Mouse (Mus musculus) right cerebral cortex, postnatal 4 days (tissue): ENCODE results near the gene Ankrd44.
A peak's percentile ranks its signal among the peaks of the same experiment; 100 is the strongest.
"Not testable (repeated sequence)": the region's sequence is repeated elsewhere in the genome, so short reads cannot be mapped to it uniquely, and the experiment has no call there.

ENCODE experiments used
- DNase-seq: peaks from one replicate; pipeline ENCODE4 v3.0.0-alpha.2; 2022

Gene Ankrd44

GRCm38 (mm10) chr1:54925971-54926771 is at the start of gene Ankrd44:
Gene Ankrd44 (minus strand): TSS chr1:54926387.
- DNase-seq: peak; percentile 76

DNA sequence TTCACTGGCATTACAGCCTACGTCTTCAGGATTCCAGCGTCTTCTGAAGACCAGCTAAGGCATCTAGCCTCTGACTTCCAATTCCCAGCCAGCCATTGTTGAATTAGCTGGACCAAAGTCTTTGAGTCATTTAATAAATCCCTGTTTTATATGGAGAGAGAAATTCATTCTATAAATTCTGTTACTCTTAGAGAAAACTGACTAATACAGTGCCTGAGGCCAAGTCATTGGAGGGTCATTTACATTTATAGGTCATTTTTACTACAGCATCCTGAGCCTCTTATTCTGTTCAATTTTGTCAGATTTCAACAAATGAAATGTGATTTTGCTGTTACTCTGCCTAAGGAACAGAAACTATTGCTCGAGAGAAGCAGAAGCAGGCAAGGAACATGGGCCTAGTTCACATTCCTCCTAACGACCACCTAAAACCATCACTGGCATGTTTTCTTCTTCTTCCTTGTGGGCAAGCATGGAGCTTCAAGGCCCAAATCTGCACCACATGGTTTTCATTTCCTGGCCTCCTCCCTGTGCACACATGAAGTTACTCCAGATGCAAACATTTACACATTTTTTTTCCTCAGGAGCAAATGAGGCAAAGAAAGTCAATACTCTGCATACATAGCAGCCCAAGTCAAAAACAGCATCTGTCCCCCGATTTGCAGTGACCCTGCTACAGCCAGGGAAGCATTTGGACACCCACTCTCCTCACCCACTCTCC is 45.7 kb upstream of the Ankrd44 start:
- DNase-seq: no peak

DNA sequence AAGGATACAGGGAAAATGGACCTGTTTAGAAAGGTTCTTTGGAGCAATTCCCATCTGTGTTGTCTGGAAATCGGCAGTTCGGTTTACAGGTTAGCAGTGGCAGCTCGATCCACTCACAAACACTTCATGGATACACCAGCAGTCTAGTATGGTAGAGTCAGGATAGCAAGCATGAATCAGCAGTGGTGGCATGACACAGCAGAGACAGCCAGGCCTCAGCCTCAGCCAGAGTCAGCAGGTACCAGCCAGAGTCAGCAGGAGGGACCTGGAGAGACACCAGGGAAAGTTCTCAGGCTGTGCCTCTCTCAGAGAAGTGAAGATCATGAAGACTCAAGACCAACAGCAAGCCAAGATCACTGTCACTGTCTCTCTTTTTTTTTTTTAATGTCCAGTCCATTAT is 40.7 kb upstream of the Ankrd44 start:
- DNase-seq: no peak

- no peak for DNase-seq
Observed at GRCm38 (mm10) chr1:54965159-54965995, 39.2 kb upstream of the Ankrd44 start.

DNA sequence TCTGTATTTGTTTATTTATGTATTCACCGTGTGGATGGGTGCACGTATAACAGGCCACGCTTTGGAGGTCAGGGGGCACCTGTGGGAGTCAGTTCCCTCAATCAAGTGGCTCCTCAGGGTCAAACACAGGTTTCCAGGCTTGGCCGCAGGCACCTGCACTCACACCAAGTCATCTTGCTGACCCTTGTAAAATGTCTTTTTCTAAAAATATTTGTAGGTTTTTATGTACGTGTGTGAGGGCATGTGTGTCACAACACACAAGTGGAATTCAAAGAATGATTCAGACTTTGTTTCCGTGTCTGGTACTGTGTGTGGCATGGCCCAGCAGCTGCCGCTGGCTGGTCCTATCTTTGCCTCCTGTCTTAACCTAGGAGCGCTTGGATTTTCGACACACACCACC is 35.5 kb upstream of the Ankrd44 start:
- DNase-seq: no peak

- DNase-seq: no peak
Observed at GRCm38 (mm10) chr1:54960613-54961165, 34.5 kb upstream of the Ankrd44 start.

- no peak for DNase-seq
Observed at GRCm38 (mm10) chr1:54958525-54958924, 32.3 kb upstream of the Ankrd44 start.

DNA sequence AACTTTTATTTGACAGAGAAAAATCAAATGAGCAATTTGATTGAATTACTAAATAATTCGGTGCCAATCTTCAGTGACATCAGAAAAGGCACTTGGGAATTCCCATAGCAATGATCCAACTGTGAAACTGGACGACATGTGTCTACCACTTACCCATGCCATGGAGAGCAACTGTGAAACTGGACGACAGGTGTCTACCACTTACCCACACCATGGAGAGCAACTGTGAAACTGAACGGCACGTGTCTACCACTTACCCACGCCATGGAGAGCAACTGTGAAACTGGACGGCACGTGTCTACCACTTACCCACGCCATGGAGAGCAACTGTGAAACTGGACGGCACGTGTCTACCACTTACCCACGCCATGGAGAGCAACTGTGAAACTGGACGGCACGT is 30.8 kb upstream of the Ankrd44 start:
- not testable (repeated sequence) for DNase-seq

GRCm38 (mm10) chr1:54954856-54955255 is 28.7 kb upstream of the Ankrd44 start:
- DNase-seq: no peak

GRCm38 (mm10) chr1:54944648-54945047 is 18.5 kb upstream of the Ankrd44 start:
- no peak for DNase-seq

DNA sequence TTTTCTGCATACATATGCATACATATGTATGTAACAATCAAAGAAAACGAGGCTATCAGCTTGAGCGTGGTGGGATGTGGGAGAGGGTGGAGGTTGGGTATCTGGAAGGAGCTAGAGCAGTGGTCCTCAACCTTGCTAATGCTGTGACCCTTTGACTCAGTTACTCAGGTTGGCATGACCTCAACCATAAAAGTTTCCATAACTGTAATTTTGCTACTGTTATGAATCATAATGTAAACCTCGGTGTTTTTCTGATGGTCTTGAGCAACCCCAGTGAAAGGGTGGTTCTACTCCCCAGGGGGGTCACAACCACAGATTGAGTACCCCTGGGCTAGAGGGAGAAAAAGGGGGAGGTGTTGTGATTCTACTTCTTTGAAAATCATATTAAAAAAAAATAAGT is 9.3 kb upstream of the Ankrd44 start:
- no peak for DNase-seq

DNA sequence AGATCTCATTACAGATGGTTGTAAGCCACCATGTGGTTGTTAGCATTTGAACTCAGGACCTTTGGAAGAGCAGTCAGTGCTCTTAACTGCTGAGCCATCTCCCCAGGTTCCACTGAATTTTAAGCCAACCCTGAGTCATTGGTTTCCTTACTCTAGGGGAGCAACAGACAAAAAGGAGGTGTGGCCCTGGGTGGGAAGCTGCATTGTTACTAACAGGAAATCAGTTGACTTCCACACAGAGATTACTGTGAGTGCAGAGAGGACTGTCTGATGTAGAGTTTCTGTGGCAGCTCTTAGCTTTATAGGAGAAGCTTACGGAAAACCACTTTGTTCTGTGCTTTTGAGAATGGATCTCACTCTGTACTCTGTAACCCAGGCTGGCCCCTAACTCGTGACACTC is 8.7 kb upstream of the Ankrd44 start:
- no peak for DNase-seq

DNA sequence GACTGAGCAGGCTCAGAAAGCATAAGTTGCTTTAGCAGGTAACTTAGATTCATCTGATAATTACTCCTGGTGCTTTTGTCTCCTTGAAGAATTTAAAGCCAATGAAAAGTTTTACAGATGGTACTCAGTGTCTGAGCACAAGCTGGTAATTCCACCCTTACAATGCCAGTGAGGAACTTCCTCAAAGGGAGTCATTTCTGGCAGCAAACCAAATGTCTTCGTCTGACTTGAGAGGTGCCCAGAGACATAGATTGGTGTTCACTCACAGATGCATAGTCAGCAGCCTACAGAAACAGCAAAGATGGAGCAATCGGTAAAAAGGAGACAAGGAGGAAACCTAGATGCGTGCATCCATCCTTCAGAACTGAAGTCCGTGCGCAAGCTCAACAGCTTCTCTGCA is 7.5 kb upstream of the Ankrd44 start:
- no peak for DNase-seq

- no peak for DNase-seq
Observed at GRCm38 (mm10) chr1:54932456-54933115, 6.4 kb upstream of the Ankrd44 start.

GRCm38 (mm10) chr1:54931231-54931630 is 5.0 kb upstream of the Ankrd44 start:
- no peak for DNase-seq

DNA sequence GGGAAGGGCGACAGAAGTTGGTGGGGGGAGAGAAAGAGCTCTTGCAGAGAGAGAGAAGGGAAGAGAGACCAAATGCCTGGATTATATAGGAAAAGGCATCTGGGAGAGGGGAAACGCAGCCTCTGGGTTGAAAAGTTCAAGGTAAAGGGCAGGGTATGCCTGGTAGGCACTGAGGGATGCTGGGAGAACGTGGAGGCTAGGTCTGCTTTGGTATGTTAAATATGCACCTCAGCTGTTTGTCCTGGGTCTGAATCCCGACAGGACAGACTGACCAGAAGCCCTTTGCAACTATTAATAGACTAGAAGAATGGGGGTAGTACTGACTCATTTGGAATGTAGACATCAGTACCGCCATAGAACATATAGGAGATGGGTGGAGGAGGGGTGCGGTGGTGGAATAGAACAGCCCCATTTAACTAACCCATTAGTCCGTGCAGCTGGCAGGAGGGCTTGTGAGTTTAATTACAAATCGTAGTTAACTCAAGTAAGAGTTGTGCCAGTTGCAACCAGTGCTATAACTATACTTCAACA is 4.5 kb upstream of the Ankrd44 start:
- no peak for DNase-seq

GRCm38 (mm10) chr1:54925451-54925934 is 694 bp downstream of the Ankrd44 start:
- DNase-seq: no peak

GRCm38 (mm10) chr1:54924760-54925159 is 1.4 kb downstream of the Ankrd44 start:
- DNase-seq: no peak

DNA sequence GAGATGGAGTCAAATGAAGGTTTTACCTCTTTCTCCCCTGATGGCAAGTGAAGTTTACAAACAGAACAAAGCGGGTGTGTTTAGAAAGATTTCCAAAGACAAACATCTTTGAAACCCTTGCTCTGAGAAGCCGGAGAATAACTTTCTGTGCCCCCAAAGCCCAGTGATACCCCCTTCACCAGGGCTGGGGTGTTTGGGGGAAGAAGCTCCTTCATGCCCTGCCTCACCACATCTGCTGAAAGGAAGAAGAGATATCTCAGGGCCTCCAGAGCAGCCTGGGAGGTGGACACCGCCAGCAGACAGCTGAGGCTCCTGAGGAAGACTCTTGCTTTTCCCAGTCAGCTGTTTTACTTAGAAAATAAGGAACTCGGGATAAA is 1.9 kb downstream of the Ankrd44 start:
- no peak for DNase-seq

- no peak for DNase-seq
Observed at GRCm38 (mm10) chr1:54923366-54924308, 2.5 kb downstream of the Ankrd44 start.

DNA sequence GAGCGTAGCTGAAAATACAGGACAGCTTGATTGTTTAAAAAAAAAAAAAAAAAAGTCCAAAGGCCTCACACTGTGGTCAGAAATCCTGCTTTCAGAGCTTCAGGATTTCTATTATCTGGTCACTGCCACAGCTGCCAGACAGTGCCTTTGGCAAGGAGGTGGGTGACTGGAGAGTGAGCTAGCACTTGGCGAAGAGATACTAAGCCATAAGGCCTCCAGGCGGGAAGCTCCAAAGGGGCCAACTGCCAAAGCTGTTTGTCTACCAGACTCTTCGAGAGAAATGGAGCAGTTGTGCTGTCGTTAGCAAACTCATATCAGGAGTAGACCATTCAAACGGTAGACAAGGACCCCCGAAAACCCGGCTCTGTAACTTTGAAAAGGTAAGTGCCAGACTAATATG is 3.5 kb downstream of the Ankrd44 start:
- DNase-seq: peak; percentile 44
